Mouse (Mus musculus) hindbrain, embryonic 14.5 days (tissue): ENCODE results near the gene Itgb4. TPM values are rescaled to one million over a fixed set of nuclear protein-coding genes. Genes with fewer than 3 reads are reported as not detected.
A peak's percentile ranks its signal among the peaks of the same experiment; 100 is the strongest.

ENCODE experiments used
- ATAC-seq: fragments of 200-750 bp; cut with Nextera tagmentation; 2 replicates; pipeline ENCODE4 v1.8.0; 2017; ENCODE audit warnings: moderate number of reproducible peaks, mild to moderate bottlenecking, moderate TSS enrichment, moderate library complexity; ENCODE audit not compliant: low FRiP score
- DNase-seq: peaks from one replicate; pipeline ENCODE4 v3.0.0-alpha.2; 2015; ENCODE audit warnings: low spot score
- H3K27ac ChIP-seq: fragments of 300-500 bp; sonication (generic); 2 replicates; pipeline ENCODE4 v1.5.1; 2014; ENCODE audit warnings: mild to moderate bottlenecking, moderate library complexity
- H3K27me3 ChIP-seq: fragments of 300-500 bp; sonication (generic); 2 replicates; pipeline ENCODE4 v1.6.1; 2014; ENCODE audit warnings: mild to moderate bottlenecking, low read length, mixed read lengths; ENCODE audit not compliant: control insufficient read depth, insufficient read depth
- H3K36me3 ChIP-seq: fragments of 300-500 bp; sonication (generic); replicated peaks from 2 replicates; pipeline ENCODE4 v1.6.1; 2014; ENCODE audit not compliant: control insufficient read depth, insufficient read depth
- H3K4me1 ChIP-seq: fragments of 300-500 bp; sonication (generic); replicated peaks from 2 replicates; pipeline ENCODE4 v1.6.1; 2014; ENCODE audit warnings: antibody characterized with exemption, low read length, mixed read lengths; ENCODE audit not compliant: control insufficient read depth, insufficient read depth
- H3K4me2 ChIP-seq: fragments of 300-500 bp; sonication (generic); replicated peaks from 2 replicates; pipeline ENCODE4 v1.6.1; 2014; ENCODE audit warnings: mild to moderate bottlenecking, moderate library complexity
- H3K4me3 ChIP-seq: fragments of 300-500 bp; sonication (generic); replicated peaks from 2 replicates; pipeline ENCODE4 v1.5.1; 2014; ENCODE audit warnings: mild to moderate bottlenecking, low read length
- H3K9ac ChIP-seq: fragments of 300-500 bp; sonication (generic); 2 replicates; pipeline ENCODE4 v1.6.1; 2014
- H3K9me3 ChIP-seq: fragments of 300-500 bp; sonication (generic); 2 replicates; pipeline ENCODE4 v1.6.1; 2016; ENCODE audit warnings: low read length; ENCODE audit not compliant: control insufficient read depth
- WGBS: fragments of 180-500 bp; shearing (Covaris S2); extraction: QIAGEN DNeasy Blood & Tissue Kit; methylation state at CpG from one replicate; pipeline ENCODE4 v1.1.7; 2014; 5-methylcytosine and 5-hydroxymethylcytosine counted together
- polyA plus RNA-seq: library from polyadenylated mRNA; unstranded; fragments of >200 nt; fragmentation: Nextera tagmentation; extraction: Ambion mirVana; gene quantifications from 2 replicates; pipeline ENCODE4 v1.2.1, GENCODE M21; 2014

Itgb4 gene
- polyA plus RNA-seq, 1 experiment from 2014 or later = 1.6 TPM

DNA sequence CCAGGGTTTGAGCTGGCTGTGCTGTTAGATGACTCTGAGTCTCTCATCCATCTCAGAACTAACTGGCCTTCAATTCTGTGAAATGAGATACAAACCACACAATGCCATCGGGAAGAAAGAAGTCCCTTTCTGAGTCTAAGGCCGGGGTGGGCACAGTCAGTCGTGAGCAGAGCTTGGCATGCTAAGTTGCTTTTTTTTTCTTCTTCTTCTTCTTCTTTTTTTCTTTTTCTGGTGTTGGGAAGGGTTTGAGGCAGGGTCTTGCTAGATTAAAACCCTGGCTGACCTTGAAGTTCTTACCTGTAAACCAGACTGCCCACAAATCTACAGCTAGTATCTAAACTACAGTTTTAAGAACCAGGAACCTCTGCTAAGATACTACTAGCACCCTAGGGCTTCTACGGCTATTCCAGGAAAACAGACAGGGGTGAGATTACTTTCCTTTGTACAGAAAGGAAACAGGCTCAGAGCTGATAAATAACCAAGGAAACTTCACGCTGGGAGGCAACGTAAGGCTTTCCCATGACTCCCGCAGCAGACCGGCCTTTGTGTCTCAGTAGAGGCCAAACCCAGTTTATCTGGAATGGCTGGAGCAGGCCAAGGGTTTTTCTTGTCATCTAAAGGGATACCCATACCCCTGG, 29.8 kb downstream of the Itgb4 start:
- peak overlapping the region; percentile 51 for H3K9ac ChIP-seq
- ATAC-seq = no peak
- peaks cover 13% of the 10 kb centered on the region; the same call in 1 of the 2 replicates for H3K4me1 ChIP-seq
- H3K36me3 ChIP-seq = no peaks in the 10 kb centered on the region
- peak overlapping the region; percentile 29 for H3K4me3 ChIP-seq
- WGBS = 31% methylated on average over 8 of the region's 8 CpGs
- peak overlapping the region; percentile 69 for H3K4me2 ChIP-seq
- H3K9me3 ChIP-seq = no peaks in the 10 kb centered on the region
- peaks cover 6% of the 10 kb centered on the region; the same call in 1 of the 2 replicates for H3K27me3 ChIP-seq
- peak overlapping the region; percentile 32; the same call in 1 of the 2 replicates for H3K27ac ChIP-seq
- peak; percentile 43 for DNase-seq

DNA sequence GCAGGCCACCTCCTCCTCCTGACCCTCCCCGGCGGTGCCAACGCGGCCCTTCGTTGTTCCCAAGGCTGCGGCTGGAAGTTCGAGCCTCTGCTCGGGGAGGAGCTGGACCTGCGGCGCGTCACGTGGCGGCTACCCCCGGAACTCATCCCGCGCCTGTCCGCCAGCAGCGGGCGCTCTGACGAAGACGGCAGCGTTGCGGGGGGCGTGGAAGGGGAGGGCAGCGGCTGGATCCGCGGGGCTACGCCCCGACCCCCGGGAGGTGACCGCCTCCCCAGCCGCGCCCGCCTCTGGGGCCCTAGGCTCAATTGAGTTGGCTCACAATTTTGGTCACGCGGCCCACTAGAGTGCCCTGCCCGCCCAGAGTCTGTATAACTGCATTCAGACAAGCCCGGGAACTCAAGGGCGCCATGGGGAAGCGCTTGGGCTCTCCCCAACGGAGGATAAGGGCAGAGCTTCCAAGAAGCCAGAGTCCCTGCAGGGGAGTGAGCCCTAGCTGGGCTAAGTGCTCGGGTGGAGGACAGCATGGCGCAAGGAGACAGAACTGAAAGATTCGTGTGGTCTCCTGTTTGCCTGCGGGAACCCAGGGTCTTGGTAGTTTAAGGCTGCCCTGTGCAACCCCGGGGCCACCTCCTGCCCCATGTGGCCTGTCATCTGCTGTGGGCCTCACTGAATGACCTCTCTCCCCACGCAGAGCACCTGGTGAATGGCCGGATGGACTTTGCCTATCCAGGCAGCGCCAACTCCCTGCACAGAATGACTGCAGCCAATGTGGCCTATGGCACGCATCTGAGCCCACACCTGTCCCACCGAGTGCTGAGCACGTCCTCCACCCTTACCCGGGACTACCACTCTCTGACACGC, 30.6 kb downstream of the Itgb4 start:
- H3K4me3 ChIP-seq = peak overlapping the region; percentile 29
- H3K9ac ChIP-seq = peak overlapping the region; percentile 51
- peak; percentile 46; the same call in 1 of the 2 replicates for ATAC-seq
- peak overlapping the region; percentile 69 for H3K4me2 ChIP-seq
- 7% methylated on average over 51 of the region's 54 CpGs for WGBS
- peak overlapping the region; percentile 32; the same call in 1 of the 2 replicates for H3K27ac ChIP-seq
- peak; percentile 65 for DNase-seq
- H3K27me3 ChIP-seq = peaks cover 2% of the 10 kb centered on the region; the same call in 1 of the 2 replicates
- no peaks in the 10 kb centered on the region for H3K9me3 ChIP-seq
- H3K4me1 ChIP-seq = peaks cover 13% of the 10 kb centered on the region; the same call in 1 of the 2 replicates
- H3K36me3 ChIP-seq = no peaks in the 10 kb centered on the region; the same call in 1 of the 2 replicates

- Histone ChIP-seq H3K27ac (no peak overlapping the region), H3K36me3 (no peaks in the 10 kb centered on the region; the same call in 1 of the 2 replicates), H3K27me3 (no peaks in the 10 kb centered on the region), H3K4me2 (peak overlapping the region; percentile 69; the same call in 1 of the 2 replicates), H3K4me1 (peaks cover 13% of the 10 kb centered on the region; the same call in 1 of the 2 replicates), H3K4me3 (no peak overlapping the region), H3K9ac (no peak overlapping the region), H3K9me3 (no peaks in the 10 kb centered on the region)
- 73% methylated on average over 9 of the region's 9 CpGs for WGBS
- ATAC-seq = no peak; the same call in 1 of the 2 replicates
- no peak for DNase-seq
These were observed 31.4 kb downstream of the Itgb4 start for GRCm38 (mm10) chr11:116005701-116006419.

DNA sequence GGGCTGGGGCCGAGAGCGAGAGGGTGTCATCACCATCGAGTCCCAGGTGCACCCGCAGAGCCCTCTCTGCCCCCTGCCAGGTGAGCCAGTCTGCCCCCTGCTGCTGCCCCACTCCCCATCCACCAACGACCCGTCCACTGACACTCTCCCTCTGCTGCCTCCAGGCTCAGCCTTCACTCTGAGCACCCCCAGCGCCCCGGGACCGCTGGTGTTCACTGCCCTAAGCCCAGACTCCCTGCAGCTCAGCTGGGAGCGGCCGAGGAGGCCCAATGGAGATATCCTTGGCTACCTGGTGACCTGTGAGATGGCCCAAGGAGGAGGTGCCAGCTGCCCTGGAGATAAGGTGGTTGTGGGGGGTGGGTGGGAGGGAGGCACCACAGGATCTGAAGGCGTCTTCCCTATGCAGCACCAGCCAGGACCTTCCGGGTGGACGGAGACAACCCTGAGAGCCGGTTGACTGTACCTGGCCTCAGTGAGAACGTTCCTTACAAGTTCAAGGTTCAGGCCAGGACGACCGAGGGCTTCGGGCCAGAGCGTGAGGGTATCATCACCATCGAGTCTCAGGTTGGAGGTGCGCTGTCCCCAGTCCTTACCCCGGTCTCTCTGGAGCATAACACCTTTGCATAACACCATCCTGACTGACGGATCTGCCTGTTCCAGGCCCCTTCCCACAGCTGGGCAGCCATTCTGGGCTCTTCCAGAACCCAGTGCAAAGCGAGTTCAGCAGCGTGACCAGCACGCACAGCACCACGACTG, 32.8 kb downstream of the Itgb4 start:
- no peaks in the 10 kb centered on the region for H3K27me3 ChIP-seq
- H3K36me3 ChIP-seq = no peaks in the 10 kb centered on the region; the same call in 1 of the 2 replicates
- H3K4me3 ChIP-seq = no peak overlapping the region
- H3K9ac ChIP-seq = no peak overlapping the region
- H3K9me3 ChIP-seq = no peaks in the 10 kb centered on the region
- peaks cover 24% of the 10 kb centered on the region for H3K4me1 ChIP-seq
- H3K27ac ChIP-seq = no peak overlapping the region
- no peak for ATAC-seq
- no peak for DNase-seq
- WGBS = 87% methylated on average over 28 of the region's 28 CpGs
- no peak overlapping the region for H3K4me2 ChIP-seq

DNA sequence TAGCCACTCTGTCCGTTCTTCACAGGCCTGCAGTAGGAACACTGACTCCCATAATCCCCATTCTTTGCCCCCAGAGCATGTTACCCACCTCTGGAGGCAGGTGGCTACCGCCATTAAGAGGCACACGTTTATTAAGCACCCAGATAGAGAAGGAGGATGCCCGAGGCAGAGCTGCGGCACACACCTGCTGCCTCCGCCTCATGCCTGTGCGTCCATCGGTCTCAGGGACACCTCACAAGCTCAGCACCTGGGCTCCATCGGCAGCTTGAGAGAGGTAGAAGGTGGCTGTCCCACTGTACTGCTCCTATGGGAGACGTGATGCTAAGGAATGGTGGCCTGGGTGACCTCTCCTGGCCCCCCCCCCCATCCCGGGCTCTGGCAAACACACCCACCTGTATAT, 33.9 kb downstream of the Itgb4 start:
- ATAC-seq (no peak), DNase-seq (no peak)
- H3K4me1 ChIP-seq = peaks cover 29% of the 10 kb centered on the region
- H3K27me3 ChIP-seq = no peaks in the 10 kb centered on the region
- WGBS = 87% methylated on average over 11 of the region's 11 CpGs
- H3K36me3 ChIP-seq = no peaks in the 10 kb centered on the region; the same call in 1 of the 2 replicates
- H3K4me3 ChIP-seq = no peak overlapping the region
- no peak overlapping the region for H3K27ac ChIP-seq
- H3K4me2 ChIP-seq = no peak overlapping the region
- no peak overlapping the region for H3K9ac ChIP-seq
- H3K9me3 ChIP-seq = no peaks in the 10 kb centered on the region

- Histone ChIP-seq H3K27me3 (no peaks in the 10 kb centered on the region), H3K4me2 (no peak overlapping the region), H3K36me3 (no peaks in the 10 kb centered on the region; the same call in 1 of the 2 replicates), H3K4me3 (no peak overlapping the region), H3K9me3 (no peaks in the 10 kb centered on the region), H3K9ac (no peak overlapping the region), H3K27ac (no peak overlapping the region), H3K4me1 (peaks cover 29% of the 10 kb centered on the region)
- DNase-seq (no peak), ATAC-seq (no peak)
- WGBS = 75% methylated on average over 13 of the region's 13 CpGs
These were observed 34.4 kb downstream of the Itgb4 start for GRCm38 (mm10) chr11:116008832-116009375.

- Histone ChIP-seq H3K27me3 (no peaks in the 10 kb centered on the region), H3K9me3 (no peaks in the 10 kb centered on the region), H3K4me2 (no peak overlapping the region), H3K36me3 (no peaks in the 10 kb centered on the region; the same call in 1 of the 2 replicates), H3K4me3 (no peak overlapping the region), H3K4me1 (peaks cover 26% of the 10 kb centered on the region), H3K27ac (no peak overlapping the region), H3K9ac (no peak overlapping the region)
- DNase-seq (no peak), ATAC-seq (no peak)
- WGBS = 81% methylated on average over 11 of the region's 11 CpGs
These were observed 35.2 kb downstream of the Itgb4 start for GRCm38 (mm10) chr11:116009661-116010060.

DNA sequence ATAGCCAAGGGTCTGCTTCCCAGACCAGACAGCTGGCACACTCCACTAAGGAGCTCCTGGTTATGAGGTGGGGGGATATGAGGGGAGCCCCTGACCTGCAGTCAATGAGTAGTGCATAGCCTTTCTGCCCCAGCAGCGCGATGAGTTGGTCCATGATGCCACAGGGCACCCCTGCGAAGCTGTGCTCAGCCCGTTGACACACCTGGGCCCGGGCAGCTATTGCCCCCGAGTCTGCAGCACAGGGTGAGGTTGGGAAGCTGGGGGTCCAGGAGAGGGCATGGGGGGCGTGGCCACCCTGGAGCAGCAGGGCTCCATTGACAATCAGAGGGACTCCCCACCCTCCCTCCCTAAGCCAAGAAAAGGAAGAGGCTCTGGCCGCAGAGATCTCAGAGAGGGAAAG, 35.6 kb downstream of the Itgb4 start:
- no peaks in the 10 kb centered on the region for H3K27me3 ChIP-seq
- H3K4me2 ChIP-seq = no peak overlapping the region
- H3K4me1 ChIP-seq = peaks cover 21% of the 10 kb centered on the region
- no peak overlapping the region for H3K4me3 ChIP-seq
- H3K9me3 ChIP-seq = no peaks in the 10 kb centered on the region
- WGBS = 95% methylated on average over 8 of the region's 8 CpGs
- DNase-seq (no peak), ATAC-seq (no peak)
- no peak overlapping the region for H3K27ac ChIP-seq
- H3K36me3 ChIP-seq = no peaks in the 10 kb centered on the region; the same call in 1 of the 2 replicates
- no peak overlapping the region for H3K9ac ChIP-seq
